Mouse (Mus musculus): ENCODE measurements at regions not wholly inside any gene's neighbourhood (a gene's known extent, or its start where the extent isn't known, plus 50 kb on each side); places are given as distances from the start of the nearest gene placed in this dataset.

GRCm38 (mm10) chr8:35877581-35877980, 112.0 kb downstream of the Gm19410 start:
- no peak for DNase-seq (ENCODE audit: low spot score)

GRCm38 (mm10) chr8:35881810-35882209, 116.2 kb downstream of the Gm19410 start:
- no peak for DNase-seq (ENCODE audit: low spot score)

GRCm38 (mm10) chr8:35882638-35883455, 117.3 kb downstream of the Gm19410 start:
- DNase-seq (ENCODE audit: low spot score) = no peak

GRCm38 (mm10) chr8:35883456-35883780, 117.8 kb downstream of the Gm19410 start:
- no peak for DNase-seq (ENCODE audit: low spot score)

GRCm38 (mm10) chr8:35884545-35884944, 119.0 kb downstream of the Gm19410 start:
- DNase-seq (ENCODE audit: low spot score) = no peak

GRCm38 (mm10) chr8:35890083-35890482, 124.5 kb downstream of the Gm19410 start:
- DNase-seq (ENCODE audit: low spot score) = no peak

GRCm38 (mm10) chr8:35891769-35892168, 126.2 kb downstream of the Gm19410 start:
- no peak for DNase-seq (ENCODE audit: low spot score)

- DNase-seq (ENCODE audit: low spot score) = no peak
These were observed 132.9 kb downstream of the Gm19410 start for GRCm38 (mm10) chr8:35898493-35898892.

- no peak for DNase-seq (ENCODE audit: low spot score)
These were observed 135.9 kb downstream of the Gm19410 start for GRCm38 (mm10) chr8:35901490-35901889.

- no peak for DNase-seq (ENCODE audit: low spot score)
These were observed 139.3 kb downstream of the Gm19410 start for GRCm38 (mm10) chr8:35904711-35905450.

- no peak for DNase-seq (ENCODE audit: low spot score)
These were observed 142.4 kb downstream of the Gm19410 start for GRCm38 (mm10) chr8:35907998-35908397.

- DNase-seq (ENCODE audit: low spot score) = no peak
These were observed 146.7 kb downstream of the Gm19410 start for GRCm38 (mm10) chr8:35912264-35912663.

GRCm38 (mm10) chr8:35915878-35916518, 150.4 kb downstream of the Gm19410 start:
- no peak for DNase-seq (ENCODE audit: low spot score)

GRCm38 (mm10) chr8:35917573-35917972, 152.0 kb downstream of the Gm19410 start:
- DNase-seq (ENCODE audit: low spot score) = no peak

GRCm38 (mm10) chr8:35919451-35919850, 153.9 kb downstream of the Gm19410 start:
- DNase-seq (ENCODE audit: low spot score) = no peak

- DNase-seq (ENCODE audit: low spot score) = no peak
These were observed 154.5 kb downstream of the Gm19410 start for GRCm38 (mm10) chr8:35919859-35920675.

- no peak for DNase-seq (ENCODE audit: low spot score)
These were observed 158.4 kb downstream of the Gm19410 start for GRCm38 (mm10) chr8:35924026-35924425.

- DNase-seq (ENCODE audit: low spot score) = no peak
These were observed 161.8 kb downstream of the Gm19410 start for GRCm38 (mm10) chr8:35927408-35927871.

- no peak for DNase-seq (ENCODE audit: low spot score)
These were observed 164.7 kb downstream of the Gm19410 start for GRCm38 (mm10) chr8:35930291-35930690.

GRCm38 (mm10) chr8:35933186-35934114, 167.9 kb downstream of the Gm19410 start:
- no peak for DNase-seq (ENCODE audit: low spot score)

- DNase-seq (ENCODE audit: low spot score) = no peak
These were observed 168.6 kb downstream of the Gm19410 start for GRCm38 (mm10) chr8:35934115-35934607.
